Mouse (Mus musculus) lung, postnatal 36 days (tissue): ENCODE measurements around the gene Aup1.

Experiments used
- DNase-seq: peaks from one replicate; pipeline ENCODE4 v3.0.0; 2022; ENCODE audit warnings: mixed read lengths

Aup1 gene

GRCm38 (mm10) chr6:83070311-83071219 is 16.2 kb downstream of the Aup1 start:
- no peak for DNase-seq

- DNase-seq = no peak
These were observed 16.9 kb downstream of the Aup1 start for GRCm38 (mm10) chr6:83071220-83071619.

DNA sequence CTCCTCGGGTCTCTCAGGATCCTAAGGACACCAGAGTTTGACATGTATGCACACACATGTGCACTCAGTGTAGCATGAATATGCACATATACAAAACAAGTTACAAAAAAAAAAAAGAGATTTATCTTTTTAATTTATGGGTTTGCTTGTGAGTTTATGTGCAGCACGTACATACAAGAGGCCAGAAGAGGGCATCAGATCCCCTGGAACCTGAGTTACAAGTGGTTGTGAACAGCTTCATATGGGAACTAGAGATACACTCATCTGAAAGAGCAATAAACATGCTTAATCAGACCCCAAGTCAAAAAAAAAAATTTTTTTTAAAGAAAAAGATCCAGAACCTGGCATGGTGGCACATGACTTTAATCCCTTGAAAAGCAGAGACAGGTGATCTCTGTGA is 20.7 kb downstream of the Aup1 start:
- DNase-seq = peak; percentile 38

- peak; percentile 27 for DNase-seq
These were observed 23.5 kb downstream of the Aup1 start, which contains the start of gene Pcgf1 for GRCm38 (mm10) chr6:83077630-83078323. Gene Pcgf1, plus strand, starts transcription at chr6:83077869.

GRCm38 (mm10) chr6:83078324-83078858 is 24.1 kb downstream of the Aup1 start:
- peak; percentile 100 for DNase-seq

DNA sequence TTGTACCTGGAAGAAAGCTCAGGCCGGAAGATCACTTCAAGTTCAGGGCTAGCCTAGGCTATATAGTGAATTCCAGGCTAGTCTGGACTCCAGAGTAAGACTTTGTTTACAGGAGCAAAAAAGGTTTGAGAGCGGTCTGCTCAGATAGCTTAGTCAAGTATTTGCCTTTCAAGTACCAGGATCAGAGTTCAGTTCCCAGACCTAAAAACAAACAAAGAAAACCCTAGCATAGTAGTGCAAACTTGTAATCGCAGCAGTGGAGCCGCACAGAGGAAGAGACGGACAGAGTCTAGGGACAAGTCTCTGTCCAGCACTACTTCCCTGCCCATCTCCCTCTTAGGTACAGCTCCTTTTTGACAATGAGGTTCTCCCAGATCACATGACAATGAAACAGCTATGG is 25.9 kb downstream of the Aup1 start:
- DNase-seq = no peak

- DNase-seq = no peak
These were observed 29.2 kb downstream of the Aup1 start for GRCm38 (mm10) chr6:83083497-83083896.

GRCm38 (mm10) chr6:83084477-83084876 is 30.2 kb downstream of the Aup1 start:
- no peak for DNase-seq

DNA sequence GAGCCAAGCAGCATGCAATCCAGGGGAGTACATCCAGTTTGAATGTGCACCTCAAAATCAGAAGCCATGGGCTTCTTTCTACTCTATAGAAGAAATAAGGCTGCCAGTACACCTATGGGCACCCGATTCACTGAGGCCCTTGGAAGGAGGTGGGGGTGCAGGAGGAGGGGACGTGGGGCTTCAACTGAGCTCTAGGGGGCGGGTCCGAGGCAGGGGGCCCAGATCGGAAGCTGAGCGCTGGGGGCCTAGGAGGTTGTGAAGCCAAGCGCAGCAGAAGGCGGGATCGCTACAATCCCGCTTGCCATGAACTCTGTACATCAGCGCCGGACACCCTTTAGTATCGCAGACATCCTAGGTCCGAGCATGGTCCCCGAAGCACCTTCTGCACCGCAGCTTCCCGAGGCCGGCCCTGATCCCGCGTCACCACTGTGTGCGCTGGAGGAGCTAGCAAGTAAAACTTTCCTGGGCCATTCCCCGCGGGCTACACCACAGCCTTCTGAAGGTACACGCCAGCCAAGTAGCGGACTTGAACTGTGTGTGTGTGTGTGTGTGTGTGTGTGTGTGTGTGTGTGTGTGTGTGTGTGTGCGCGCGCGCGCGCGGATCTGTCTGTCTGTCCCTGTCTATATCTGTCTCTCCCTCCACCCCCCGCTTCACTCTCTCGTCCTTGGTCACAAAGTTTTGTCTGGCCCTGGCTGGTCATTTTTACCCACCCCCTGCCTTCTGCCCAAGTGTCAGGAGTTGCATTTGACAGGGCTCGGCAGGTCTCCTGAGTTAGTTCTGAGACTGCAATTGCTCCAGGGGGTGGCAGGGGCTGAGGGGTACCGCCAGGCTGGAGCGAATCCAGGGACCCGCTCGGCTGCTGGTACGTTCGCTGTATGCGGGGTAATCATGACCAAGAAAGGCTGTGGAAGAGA is 32.1 kb downstream of the Aup1 start, which contains the start of gene Lbx2:
Gene Lbx2 (plus strand): TSS at position 247 of the 915 bp plus-strand sequence.
- DNase-seq = no peak

- DNase-seq = peak; percentile 43
These were observed 33.0 kb downstream of the Aup1 start for GRCm38 (mm10) chr6:83087205-83087925.

- DNase-seq = no peak
These were observed 33.6 kb downstream of the Aup1 start for GRCm38 (mm10) chr6:83087926-83088260.

GRCm38 (mm10) chr6:83092416-83093127 is 38.3 kb downstream of the Aup1 start:
- DNase-seq = no peak

DNA sequence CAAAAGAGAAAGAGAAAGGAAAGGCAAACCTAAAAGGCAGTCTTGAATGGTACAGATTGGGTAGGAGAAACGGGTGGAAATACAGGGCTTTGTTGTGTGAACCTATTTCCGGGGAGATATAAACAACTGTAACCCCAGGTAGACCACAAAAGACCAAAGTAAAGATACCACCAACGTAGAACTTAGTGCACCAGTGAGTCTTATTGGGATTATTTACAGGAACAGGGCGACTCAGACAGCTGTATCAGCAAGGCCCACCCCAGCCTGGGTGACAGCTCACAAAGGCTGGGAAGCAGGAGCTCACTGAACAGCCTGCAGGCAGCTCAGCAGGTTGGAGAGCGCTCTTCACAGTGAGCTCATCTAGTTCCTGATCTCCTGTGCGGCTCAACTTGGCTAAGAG is 41.6 kb downstream of the Aup1 start:
- no peak for DNase-seq

DNA sequence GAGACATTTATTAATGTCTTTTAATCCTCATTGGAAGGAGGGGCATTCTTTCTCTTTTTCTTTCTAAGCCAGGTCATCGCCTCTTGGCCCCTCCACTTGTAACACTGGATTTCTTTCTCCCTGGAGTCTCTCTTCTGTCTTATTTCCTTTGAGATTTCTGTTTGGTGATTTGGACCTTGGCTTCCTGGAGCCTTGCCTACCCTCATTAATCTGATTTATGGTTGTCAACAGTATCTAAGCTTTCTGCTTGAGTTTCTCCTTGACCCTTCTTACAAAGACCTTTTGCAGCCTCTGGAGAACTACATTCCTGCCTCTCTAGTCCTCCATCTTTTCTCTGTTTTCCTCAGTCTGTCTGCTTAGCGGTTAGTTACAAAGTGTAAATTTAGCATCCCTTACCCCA is 44.1 kb downstream of the Aup1 start:
- DNase-seq = no peak

DNA sequence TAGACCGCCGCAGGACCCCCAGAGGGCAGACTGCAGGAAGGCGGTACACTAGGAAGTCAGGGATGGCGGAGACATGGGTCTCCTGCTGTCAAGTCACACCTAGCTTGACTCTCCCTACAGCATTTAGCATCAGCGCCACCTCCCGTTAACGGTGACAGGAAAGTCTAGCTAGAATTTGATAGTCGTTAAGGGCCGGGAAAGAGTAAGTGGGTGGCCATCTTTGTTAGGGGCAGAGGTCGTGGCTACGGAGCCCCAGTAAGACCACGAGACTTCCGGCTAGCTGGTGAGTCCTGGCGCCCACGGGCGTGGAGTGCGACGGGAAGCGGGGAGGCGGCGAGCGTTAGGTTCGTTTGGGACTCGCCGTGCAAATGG is 47.0 kb downstream of the Aup1 start, which contains the start of the genes Ccdc142 and Gm42688:
Gene Ccdc142 (plus strand): TSS at position 286 of the 372 bp plus-strand sequence.
Gene Gm42688 (plus strand): TSS at position 302 of the 372 bp plus-strand sequence.
- DNase-seq = peak; percentile 97

GRCm38 (mm10) chr6:83101688-83102556 is 47.6 kb downstream of the Aup1 start:
- DNase-seq = peak; percentile 59

DNA sequence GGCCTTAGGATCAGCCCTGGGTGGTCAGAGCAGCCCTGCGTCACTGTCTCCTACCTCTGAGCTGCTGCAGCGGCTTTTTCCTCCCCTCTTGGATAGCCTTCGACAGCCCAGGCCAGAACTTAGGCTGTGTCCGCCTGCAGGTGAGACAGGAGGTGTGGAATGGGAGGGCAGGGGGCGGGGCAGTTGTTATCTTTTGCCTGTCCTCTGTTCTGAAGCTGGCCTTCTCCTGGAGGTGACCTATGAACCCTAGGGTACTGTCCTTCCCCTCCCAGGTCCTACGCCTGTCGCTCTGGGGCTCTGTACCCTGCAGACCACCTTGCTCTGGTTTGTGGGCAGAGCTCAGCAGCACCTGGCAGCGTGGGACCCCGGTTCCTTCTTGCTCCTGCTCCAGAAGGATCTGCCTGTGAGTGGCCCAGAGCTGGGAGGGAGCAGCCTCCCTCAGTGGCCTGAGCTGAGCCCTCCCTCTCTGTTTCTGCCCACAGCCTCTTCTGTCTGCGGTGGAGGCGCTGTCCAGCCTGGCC is 48.9 kb downstream of the Aup1 start:
- no peak for DNase-seq

- no peak for DNase-seq
These were observed 49.8 kb downstream of the Aup1 start for GRCm38 (mm10) chr6:83104158-83104557.
